Mouse (Mus musculus): Measurements from ENCODE around the gene Ifit3b.
A peak's percentile ranks its signal among the peaks of the same experiment; 100 is the strongest.
"Not testable (repeated sequence)": the region's sequence is repeated elsewhere in the genome, so short reads cannot be mapped to it uniquely, and the experiment has no call there.

Ifit3b gene

GRCm38 (mm10) chr19:34607237-34608051 lies at the start of gene Ifit3b:
Gene Ifit3b, plus strand, starts transcription at chr19:34607970.
- peak; percentile 46 for DNase-seq (ENCODE audit: low spot score)

- DNase-seq (ENCODE audit: low spot score), result no peak
Measured at GRCm38 (mm10) chr19:34562556-34562955, 45.2 kb upstream of the Ifit3b start.

DNA sequence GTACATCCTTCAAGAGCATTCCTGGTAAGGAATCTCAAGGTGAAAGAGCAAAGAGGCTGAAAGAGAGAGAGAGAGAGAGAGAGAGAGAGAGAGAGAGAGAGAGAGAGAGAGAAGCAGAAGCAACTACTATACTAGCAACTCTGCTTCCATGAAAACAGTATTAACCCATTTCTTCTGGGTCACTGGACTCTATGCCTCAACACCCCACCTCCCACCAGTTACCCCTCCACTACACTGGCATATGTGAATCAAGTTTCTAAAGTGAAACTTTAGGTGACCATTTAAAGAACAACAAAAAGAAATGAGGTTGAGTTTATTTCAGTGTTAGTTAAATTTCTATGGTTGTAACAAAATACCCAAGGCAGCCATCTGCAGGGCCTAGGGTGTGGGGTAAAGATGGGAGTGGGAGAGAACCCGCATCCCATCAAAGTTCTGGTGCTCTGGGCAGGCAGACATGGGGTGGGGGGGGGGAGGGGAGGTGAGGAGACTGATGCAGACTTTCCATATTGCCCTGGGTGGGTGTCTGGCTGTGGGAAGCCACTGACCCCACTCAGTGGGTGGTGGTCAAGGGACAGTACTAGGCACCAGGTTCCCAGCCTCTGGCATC lies 41.5 kb upstream of the Ifit3b start:
- DNase-seq (ENCODE audit: low spot score), result no peak

GRCm38 (mm10) chr19:34568988-34569895 lies 38.5 kb upstream of the Ifit3b start:
- no peak for DNase-seq (ENCODE audit: low spot score)

- peak; percentile 26 for DNase-seq (ENCODE audit: low spot score)
Measured at GRCm38 (mm10) chr19:34569896-34570476, 37.8 kb upstream of the Ifit3b start.

- no peak for DNase-seq (ENCODE audit: low spot score)
Measured at GRCm38 (mm10) chr19:34571080-34571479, 36.7 kb upstream of the Ifit3b start.

DNA sequence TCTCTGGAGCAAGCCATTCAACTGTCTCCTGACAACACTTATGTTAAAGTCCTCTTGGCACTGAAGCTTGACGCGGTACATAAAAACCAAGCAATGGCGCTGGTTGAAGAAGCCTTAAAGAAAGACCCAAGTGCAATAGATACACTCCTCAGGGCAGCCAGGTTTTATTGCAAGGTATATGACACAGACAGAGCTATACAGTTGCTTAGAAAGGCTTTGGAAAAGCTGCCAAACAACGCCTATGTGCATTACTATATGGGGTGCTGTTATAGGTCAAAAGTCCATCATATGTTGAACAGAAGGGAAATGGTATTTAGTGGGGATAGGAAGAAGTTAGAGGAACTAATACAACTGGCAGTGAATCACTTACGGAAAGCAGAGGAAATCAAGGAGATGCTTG lies 34.1 kb upstream of the Ifit3b start:
- DNase-seq (ENCODE audit: low spot score), result no peak

DNA sequence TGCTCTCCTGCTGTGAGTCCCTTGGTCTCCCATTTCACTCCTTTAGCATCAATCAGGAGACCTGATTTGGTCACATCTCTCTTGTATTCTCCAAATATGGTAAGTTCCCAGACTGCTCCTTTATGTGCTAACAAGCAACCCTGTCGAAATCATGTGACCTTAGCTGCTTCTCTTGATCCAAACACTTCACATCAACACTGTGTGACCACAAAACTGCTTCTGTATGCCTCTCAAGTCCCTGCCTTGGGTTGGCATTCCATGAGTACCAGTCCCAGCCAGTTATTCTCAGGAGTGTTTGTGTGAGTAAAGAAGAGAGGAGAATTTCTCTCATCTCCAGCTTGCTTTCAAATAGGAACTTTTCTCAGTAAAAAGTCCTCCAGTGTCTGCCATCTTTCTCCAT lies 30.6 kb upstream of the Ifit3b start:
- DNase-seq (ENCODE audit: low spot score), result no peak

- DNase-seq (ENCODE audit: low spot score), result not testable (repeated sequence)
Measured at GRCm38 (mm10) chr19:34582696-34583095, 25.1 kb upstream of the Ifit3b start.

- not testable (repeated sequence) for DNase-seq (ENCODE audit: low spot score)
Measured at GRCm38 (mm10) chr19:34583126-34583766, 24.5 kb upstream of the Ifit3b start, which contains the start of gene Ifit3. Gene Ifit3, plus strand, starts transcription at chr19:34583531.

GRCm38 (mm10) chr19:34585740-34586458 lies 21.9 kb upstream of the Ifit3b start:
- DNase-seq (ENCODE audit: low spot score), result not testable (repeated sequence)

GRCm38 (mm10) chr19:34587898-34588692 lies 19.7 kb upstream of the Ifit3b start:
- peak; percentile 38 for DNase-seq (ENCODE audit: low spot score)

DNA sequence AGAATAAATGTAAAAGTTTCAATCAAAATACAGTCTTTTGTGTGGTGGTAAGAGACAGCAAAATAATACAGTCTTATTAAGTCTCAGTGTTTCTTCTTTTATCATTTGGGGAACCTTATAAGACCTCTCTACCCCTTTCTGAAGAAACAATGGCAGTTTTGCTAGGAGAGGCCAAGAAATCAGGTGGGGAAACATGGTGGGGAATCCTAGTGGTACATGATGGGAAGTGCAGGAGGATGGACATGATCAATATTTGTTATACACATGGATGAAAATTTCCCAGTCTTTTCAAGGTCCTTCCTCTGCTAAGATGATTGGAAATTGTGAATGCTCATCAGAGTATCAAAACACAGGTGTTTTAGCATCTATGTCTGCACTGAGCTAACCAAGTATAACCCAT lies 18.8 kb upstream of the Ifit3b start:
- DNase-seq (ENCODE audit: low spot score), result no peak

- no peak for DNase-seq (ENCODE audit: low spot score)
Measured at GRCm38 (mm10) chr19:34593456-34593855, 14.3 kb upstream of the Ifit3b start.

GRCm38 (mm10) chr19:34594523-34594922 lies 13.2 kb upstream of the Ifit3b start:
- not testable (repeated sequence) for DNase-seq (ENCODE audit: low spot score)

DNA sequence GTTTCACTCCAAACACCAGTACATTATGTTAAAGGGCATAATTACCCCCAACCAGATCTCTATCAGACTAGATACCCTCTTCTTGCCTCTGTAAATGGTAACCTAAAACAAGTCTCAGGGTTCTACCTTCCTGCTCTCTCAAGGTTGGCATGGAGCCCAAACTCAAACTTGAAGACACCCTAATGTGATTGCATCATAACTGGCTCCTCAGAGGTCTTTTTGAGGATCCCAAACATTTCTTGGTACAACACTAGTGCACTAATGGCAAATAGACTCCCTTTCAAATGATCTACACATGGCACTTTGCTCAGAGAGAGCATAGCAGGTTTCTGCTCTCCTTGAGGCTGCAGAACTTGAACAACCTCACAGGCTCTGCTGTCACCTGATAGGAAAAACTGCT lies 11.0 kb upstream of the Ifit3b start:
- no peak for DNase-seq (ENCODE audit: low spot score)

GRCm38 (mm10) chr19:34598341-34598740 lies 9.4 kb upstream of the Ifit3b start:
- no peak for DNase-seq (ENCODE audit: low spot score)

DNA sequence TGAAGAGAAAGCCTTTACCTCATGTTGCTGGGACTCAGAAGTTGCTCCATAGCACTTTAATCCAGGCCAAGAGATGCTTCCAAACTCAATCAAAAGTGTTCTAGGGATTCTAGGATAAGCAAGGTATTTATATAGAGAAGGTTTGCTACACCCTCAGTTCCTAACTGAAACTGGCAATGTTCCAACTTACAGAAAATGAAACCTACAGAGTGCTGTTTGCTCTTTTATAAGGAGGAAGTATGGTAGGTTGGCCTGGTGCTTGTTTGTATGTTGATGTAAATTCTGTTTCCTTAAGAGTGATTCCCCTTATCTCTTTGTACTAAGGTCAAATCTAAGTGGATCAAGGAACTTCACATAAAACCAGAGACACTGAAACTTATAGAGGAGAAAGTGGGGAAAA lies 8.5 kb upstream of the Ifit3b start:
- peak; percentile 43 for DNase-seq (ENCODE audit: low spot score)

- peak; percentile 54 for DNase-seq (ENCODE audit: low spot score)
Measured at GRCm38 (mm10) chr19:34601888-34602287, 5.9 kb upstream of the Ifit3b start, which contains the start of gene Ifit1bl1. Gene Ifit1bl1, minus strand, starts transcription at chr19:34601956.

DNA sequence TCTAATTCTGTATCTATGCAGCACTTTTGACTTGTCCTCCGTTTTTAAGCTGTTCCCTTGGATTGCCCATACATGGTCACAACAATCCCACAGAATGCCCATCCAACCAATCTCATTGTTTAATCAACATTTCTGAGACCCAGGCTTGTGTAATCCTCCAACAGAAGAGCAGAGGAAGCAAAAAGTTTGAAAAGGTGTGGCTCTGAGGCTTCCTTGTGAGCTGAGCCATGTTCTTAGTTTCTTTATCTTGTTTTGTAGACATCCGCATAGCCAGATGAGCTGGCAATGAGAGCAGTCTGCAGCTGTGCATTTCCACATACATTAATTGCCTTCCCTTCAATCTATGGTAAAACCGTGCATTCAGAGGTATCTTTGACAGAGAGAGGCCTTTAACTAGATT lies 2.3 kb upstream of the Ifit3b start:
- DNase-seq (ENCODE audit: low spot score), result no peak
